Mouse (Mus musculus): ENCODE measurements at regions not wholly inside any gene's neighbourhood (a gene's known extent, or its start where the extent isn't known, plus 50 kb on each side); places are given as distances from the start of the nearest gene placed in this dataset.

DNA sequence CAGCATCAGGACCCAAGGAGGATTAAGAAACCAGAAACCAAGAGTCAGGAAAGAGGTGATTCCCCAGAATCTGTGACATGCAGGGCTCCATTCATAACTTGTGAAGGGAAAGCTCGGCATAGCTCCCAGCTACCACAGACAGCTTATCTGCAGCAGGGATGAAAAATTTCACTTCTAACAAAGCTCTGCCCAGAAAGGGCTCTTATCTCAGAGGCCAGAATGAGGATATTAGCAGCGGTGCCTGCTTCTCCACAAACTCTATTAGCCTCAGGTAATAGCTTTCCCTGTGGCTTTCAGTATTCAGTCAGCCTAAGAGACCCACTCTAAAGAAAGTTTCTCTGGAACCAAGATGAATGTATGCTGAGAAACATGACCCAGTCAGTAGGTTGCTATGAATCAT lies 636.9 kb upstream of the Id2 start:
- TF ChIP-seq CTCF (IDR thresholded peaks at IDR 0.05) (no peak), EP300 (IDR thresholded peaks at IDR 0.05) (no peak)

Measured in lung, postnatal 0 days (tissue).